Mouse (Mus musculus): Measurements from ENCODE around the gene Tmem274. TPM values are rescaled to one million over a fixed set of nuclear protein-coding genes. Genes with fewer than 3 reads are reported as not detected.

Tmem274 gene
- polyA plus RNA-seq, 1 experiment from 2014 or later = not detected

- H3K27me3 ChIP-seq (replicated peaks; ENCODE audit: control insufficient read depth, insufficient read depth, low read length) = no peaks in the 10 kb centered on the region
- WGBS = 85% methylated on average over 6 of the region's 6 CpGs
- DNase-seq (ENCODE audit: low spot score) (no peak), ATAC-seq (replicated peaks; ENCODE audit: low FRiP score, low TSS enrichment, low read depth) (no peak)
- H3K9ac ChIP-seq (ENCODE audit: low read length) = no peak overlapping the region
- no peak overlapping the region for H3K27ac ChIP-seq (ENCODE audit: low read depth)
- no peak overlapping the region for H3K4me2 ChIP-seq (ENCODE audit: low read length)
- H3K9me3 ChIP-seq (ENCODE audit: control insufficient read depth, low read length) = no peaks in the 10 kb centered on the region
- H3K4me1 ChIP-seq (replicated peaks; ENCODE audit: control insufficient read depth, insufficient read depth, low read length) = peaks cover 13% of the 10 kb centered on the region; the same call in 1 of the 2 replicates
- H3K36me3 ChIP-seq (ENCODE audit: control insufficient read depth, insufficient read depth, low read length) = no peaks in the 10 kb centered on the region
- H3K4me3 ChIP-seq (ENCODE audit: low read depth, low read length) = no peak overlapping the region
Measured at GRCm38 (mm10) chr4:149523961-149524360, 46.8 kb downstream of the Tmem274 start.

DNA sequence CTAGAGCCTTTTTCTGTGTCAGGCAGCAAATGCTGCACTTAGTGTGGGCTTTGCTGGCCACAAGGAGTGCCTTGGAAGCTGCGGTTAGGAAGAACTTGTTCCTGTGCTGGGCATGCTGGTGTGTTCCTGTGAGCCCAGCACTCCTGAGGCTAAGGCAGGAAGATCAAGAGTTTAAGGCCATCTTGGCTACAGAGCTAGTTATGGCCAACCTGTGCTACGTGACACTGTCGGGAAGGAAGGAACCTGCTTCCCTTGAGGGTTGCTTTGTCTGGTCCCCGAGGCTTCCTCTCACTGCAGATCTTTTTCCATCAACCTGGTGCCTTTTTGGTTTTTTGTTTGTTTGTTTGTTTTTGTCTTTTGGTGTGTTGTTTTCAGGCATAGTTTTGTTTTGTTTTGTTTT lies 48.0 kb downstream of the Tmem274 start:
- no peak for ATAC-seq (replicated peaks; ENCODE audit: low FRiP score, low TSS enrichment, low read depth)
- H3K27me3 ChIP-seq (replicated peaks; ENCODE audit: control insufficient read depth, insufficient read depth, low read length) = no peaks in the 10 kb centered on the region
- no peaks in the 10 kb centered on the region for H3K9me3 ChIP-seq (ENCODE audit: control insufficient read depth, low read length)
- DNase-seq (ENCODE audit: low spot score) = no peak
- no peak overlapping the region for H3K4me3 ChIP-seq (ENCODE audit: low read depth, low read length)
- no peak overlapping the region for H3K27ac ChIP-seq (ENCODE audit: low read depth)
- H3K4me2 ChIP-seq (ENCODE audit: low read length) = no peak overlapping the region
- peaks cover 10% of the 10 kb centered on the region; the same call in 1 of the 2 replicates for H3K4me1 ChIP-seq (replicated peaks; ENCODE audit: control insufficient read depth, insufficient read depth, low read length)
- H3K9ac ChIP-seq (ENCODE audit: low read length) = no peak overlapping the region
- WGBS = 85% methylated on average over 4 of the region's 4 CpGs
- no peaks in the 10 kb centered on the region for H3K36me3 ChIP-seq (ENCODE audit: control insufficient read depth, insufficient read depth, low read length)

DNA sequence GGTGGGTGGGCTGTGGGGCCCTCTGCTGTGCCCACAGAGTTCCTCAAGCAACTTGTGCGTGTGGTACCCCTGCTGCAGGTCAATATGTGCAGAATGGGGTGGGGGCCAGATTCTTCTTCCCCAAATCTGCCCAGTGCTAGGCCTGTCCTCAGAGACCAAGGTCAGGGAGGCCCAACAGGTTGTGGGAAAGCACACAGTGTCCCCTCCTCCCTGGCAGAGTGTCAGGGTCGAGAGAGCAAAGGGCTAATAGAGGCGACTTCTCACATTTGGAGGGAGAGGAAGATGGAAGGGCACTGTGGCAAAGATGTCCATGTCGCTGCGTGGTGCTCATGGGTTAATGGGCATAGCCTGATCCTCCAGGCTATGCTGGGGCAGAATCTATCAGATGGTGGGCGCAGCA lies 48.6 kb downstream of the Tmem274 start:
- Histone ChIP-seq H3K4me1 (replicated peaks; ENCODE audit: control insufficient read depth, insufficient read depth, low read length) (peaks cover 10% of the 10 kb centered on the region; the same call in 1 of the 2 replicates), H3K27ac (ENCODE audit: low read depth) (no peak overlapping the region), H3K4me2 (ENCODE audit: low read length) (no peak overlapping the region), H3K27me3 (replicated peaks; ENCODE audit: control insufficient read depth, insufficient read depth, low read length) (no peaks in the 10 kb centered on the region), H3K9me3 (ENCODE audit: control insufficient read depth, low read length) (no peaks in the 10 kb centered on the region), H3K36me3 (ENCODE audit: control insufficient read depth, insufficient read depth, low read length) (no peaks in the 10 kb centered on the region), H3K4me3 (ENCODE audit: low read depth, low read length) (no peak overlapping the region), H3K9ac (ENCODE audit: low read length) (no peak overlapping the region)
- ATAC-seq (replicated peaks; ENCODE audit: low FRiP score, low TSS enrichment, low read depth) (no peak), DNase-seq (ENCODE audit: low spot score) (no peak)
- WGBS = 65% methylated on average over 6 of the region's 6 CpGs

- Histone ChIP-seq H3K4me2 (ENCODE audit: low read length) (no peak overlapping the region), H3K9ac (ENCODE audit: low read length) (no peak overlapping the region), H3K27ac (ENCODE audit: low read depth) (no peak overlapping the region), H3K4me3 (ENCODE audit: low read depth, low read length) (no peak overlapping the region), H3K4me1 (replicated peaks; ENCODE audit: control insufficient read depth, insufficient read depth, low read length) (peaks cover 10% of the 10 kb centered on the region; the same call in 1 of the 2 replicates), H3K27me3 (replicated peaks; ENCODE audit: control insufficient read depth, insufficient read depth, low read length) (no peaks in the 10 kb centered on the region), H3K9me3 (ENCODE audit: control insufficient read depth, low read length) (no peaks in the 10 kb centered on the region), H3K36me3 (ENCODE audit: control insufficient read depth, insufficient read depth, low read length) (no peaks in the 10 kb centered on the region)
- 36% methylated on average over 7 of the region's 7 CpGs for WGBS
- ATAC-seq (replicated peaks; ENCODE audit: low FRiP score, low TSS enrichment, low read depth) (0 out of 2 replicates have a peak, but pooled peaks have one; percentile 47), DNase-seq (ENCODE audit: low spot score) (no peak)
Measured at GRCm38 (mm10) chr4:149526330-149526729, 49.2 kb downstream of the Tmem274 start.

DNA sequence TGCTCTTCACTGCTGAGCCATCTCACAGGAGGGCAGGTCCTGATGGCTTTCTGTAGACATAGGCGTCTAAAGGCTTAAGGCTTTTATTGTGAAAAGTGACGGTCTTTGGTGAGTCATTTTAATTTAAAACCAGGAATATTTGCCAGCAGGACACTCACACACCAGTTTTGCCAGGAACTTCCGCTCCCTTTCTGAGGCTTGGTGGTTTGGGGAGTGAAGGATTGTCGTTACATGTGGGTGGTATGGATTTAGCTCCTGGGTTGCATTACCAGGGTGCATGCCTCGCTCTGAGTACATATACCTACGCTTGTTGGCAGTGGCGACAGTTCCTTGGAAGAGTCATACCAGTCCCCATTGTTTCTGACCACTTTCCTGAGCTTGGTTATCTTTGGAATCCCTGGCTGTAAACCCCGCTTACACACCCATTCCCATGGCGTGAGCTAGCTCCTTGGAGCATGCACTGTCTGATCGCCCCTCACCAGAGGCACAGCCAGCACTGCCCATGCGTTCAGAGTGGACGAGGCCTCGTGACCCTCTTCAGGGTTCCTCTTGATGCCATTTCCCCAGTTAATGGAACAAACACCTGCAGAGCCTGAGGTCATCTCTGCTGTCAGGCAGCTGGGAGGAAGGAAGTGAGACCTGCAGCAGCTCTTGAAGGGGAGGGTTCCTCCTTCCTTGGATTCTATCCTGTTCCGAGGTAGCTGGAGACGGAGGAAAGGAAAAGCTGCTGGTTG lies 50.6 kb downstream of the Tmem274 start:
- Histone ChIP-seq H3K9ac (ENCODE audit: low read length) (no peak overlapping the region), H3K27me3 (replicated peaks; ENCODE audit: control insufficient read depth, insufficient read depth, low read length) (no peaks in the 10 kb centered on the region), H3K4me1 (replicated peaks; ENCODE audit: control insufficient read depth, insufficient read depth, low read length) (peaks cover 10% of the 10 kb centered on the region; the same call in 1 of the 2 replicates), H3K4me3 (ENCODE audit: low read depth, low read length) (no peak overlapping the region), H3K27ac (ENCODE audit: low read depth) (no peak overlapping the region), H3K36me3 (ENCODE audit: control insufficient read depth, insufficient read depth, low read length) (no peaks in the 10 kb centered on the region), H3K9me3 (ENCODE audit: control insufficient read depth, low read length) (no peaks in the 10 kb centered on the region), H3K4me2 (ENCODE audit: low read length) (no peak overlapping the region)
- 76% methylated on average over 15 of the region's 15 CpGs for WGBS
- DNase-seq (ENCODE audit: low spot score) = no peak
- no peak for ATAC-seq (replicated peaks; ENCODE audit: low FRiP score, low TSS enrichment, low read depth)

DNA sequence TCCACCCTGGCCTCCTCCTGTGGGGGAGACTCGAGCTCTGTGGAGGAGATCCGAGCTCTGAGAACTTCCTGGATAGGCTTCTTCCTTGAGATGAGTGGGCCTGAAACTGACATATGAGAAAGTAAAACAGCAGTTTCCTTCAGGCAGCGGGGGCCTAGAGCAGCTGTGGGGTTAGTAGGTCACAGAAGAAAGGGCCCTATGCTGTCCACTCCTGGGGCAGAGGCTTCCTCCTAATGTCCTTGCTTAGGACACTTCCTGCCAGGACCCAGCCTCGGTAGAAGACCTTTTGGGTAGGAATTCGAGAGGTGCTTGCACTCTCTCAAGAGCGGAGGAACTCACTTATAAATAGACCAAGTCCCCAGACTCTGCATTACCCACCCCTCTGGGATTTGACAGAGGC lies 52.5 kb downstream of the Tmem274 start:
- no peak for DNase-seq (ENCODE audit: low spot score)
- H3K27ac ChIP-seq (ENCODE audit: low read depth) = no peak overlapping the region
- H3K27me3 ChIP-seq (replicated peaks; ENCODE audit: control insufficient read depth, insufficient read depth, low read length) = no peaks in the 10 kb centered on the region
- H3K4me1 ChIP-seq (replicated peaks; ENCODE audit: control insufficient read depth, insufficient read depth, low read length) = peaks cover 10% of the 10 kb centered on the region; the same call in 1 of the 2 replicates
- 58% methylated on average over 6 of the region's 6 CpGs for WGBS
- H3K4me3 ChIP-seq (ENCODE audit: low read depth, low read length) = no peak overlapping the region
- H3K36me3 ChIP-seq (ENCODE audit: control insufficient read depth, insufficient read depth, low read length) = no peaks in the 10 kb centered on the region
- no peak overlapping the region for H3K9ac ChIP-seq (ENCODE audit: low read length)
- no peak for ATAC-seq (replicated peaks; ENCODE audit: low FRiP score, low TSS enrichment, low read depth)
- H3K4me2 ChIP-seq (ENCODE audit: low read length) = no peak overlapping the region
- no peaks in the 10 kb centered on the region for H3K9me3 ChIP-seq (ENCODE audit: control insufficient read depth, low read length)

Other genes starting within 250 kb of the Tmem274 start
- gene Kif1b, start 169.7 kb upstream of the Tmem274 start, polyA plus RNA-seq (2014; fragmentation: Nextera tagmentation; extraction: Ambion mirVana) = 34.4 and 36.5 TPM in 2 replicates
- gene Ube4b, start 50.6 kb upstream of the Tmem274 start, polyA plus RNA-seq (2014; fragmentation: Nextera tagmentation; extraction: Ambion mirVana) = 40.8 and 42.5 TPM in 2 replicates
- gene Rbp7, start 22.4 kb upstream of the Tmem274 start, polyA plus RNA-seq (2014; fragmentation: Nextera tagmentation; extraction: Ambion mirVana) = 0.63 and 1.5 TPM in 2 replicates
- gene Nmnat1, start 7.8 kb downstream of the Tmem274 start, polyA plus RNA-seq (2014; fragmentation: Nextera tagmentation; extraction: Ambion mirVana) = 12.0 and 13.7 TPM in 2 replicates
- 42.2 and 46.5 TPM in 2 replicates for gene Lzic, start 7.9 kb downstream of the Tmem274 start, polyA plus RNA-seq (2014; fragmentation: Nextera tagmentation; extraction: Ambion mirVana)
- gene Ctnnbip1, start 40.9 kb downstream of the Tmem274 start, polyA plus RNA-seq (2014; fragmentation: Nextera tagmentation; extraction: Ambion mirVana) = 53.0 and 54.3 TPM in 2 replicates
- 20.5 and 30.8 TPM in 2 replicates for gene Clstn1, start 109.1 kb downstream of the Tmem274 start, polyA plus RNA-seq (2014; fragmentation: Nextera tagmentation; extraction: Ambion mirVana)
- gene Pik3cd, start 225.2 kb downstream of the Tmem274 start, polyA plus RNA-seq (2014; fragmentation: Nextera tagmentation; extraction: Ambion mirVana) = 5.2 and 5.8 TPM in 2 replicates

Data from intestine, embryonic 14.5 days (tissue).